In genomic region chr5:148959068-148959990, GRCm38 (mm10) we compare ENCODE assay signal across 8 mouse cellular contexts. TPM values are rescaled to one million over a fixed set of nuclear protein-coding genes. Genes with fewer than 3 reads are reported as not detected.
DNase-seq lines count a peak whose midpoint lies in the region; ATAC-seq and TF ChIP-seq lines count a peak whose summit lies in the region.

No protein-coding gene starts in this region.

- H3K4me3 ChIP-seq in CH12.LX (replicated peaks in 1 of 3; ENCODE audit: low read depth in 2 of 3, low read length in 2 of 3, poor library complexity in 1 of 3): peak overlapping the region in 2 of 3 experiments; percentile 21 to 26
- peak overlapping the region; percentile 0; the same call in 1 of the 2 replicates for H3K4me3 ChIP-seq in bone marrow macrophage, adult 2 months (ENCODE audit: insufficient read depth, low read length)
- H3K4me3 ChIP-seq in forebrain, embryonic 10.5 days: peak overlapping the region; percentile 59
- peak overlapping the region; percentile 49 for H3K4me3 ChIP-seq in liver, postnatal 0 days (ENCODE audit: low read depth, low read length)
- H3K4me3 ChIP-seq in neural tube, embryonic 13.5 days: peak overlapping the region; percentile 39

- TF ChIP-seq EP300 in CH12.LX (IDR thresholded peaks at IDR 0.05; ENCODE audit: low read length): peak; percentile 72; the same call in 1 of the 2 replicates
- TF ChIP-seq EP300 in liver, postnatal 0 days (IDR thresholded peaks at IDR 0.05; ENCODE audit: low read depth): peak; percentile 16; the same call in 1 of the 2 replicates

- no peaks in the 10 kb centered on the region for H3K9me3 ChIP-seq in CH12.LX (replicated peaks; ENCODE audit: low read length)
- no peaks in the 10 kb centered on the region for H3K9me3 ChIP-seq in forebrain, embryonic 10.5 days
- no peaks in the 10 kb centered on the region for H3K9me3 ChIP-seq in liver, postnatal 0 days (ENCODE audit: low read length)
- H3K9me3 ChIP-seq in neural tube, embryonic 13.5 days: no peaks in the 10 kb centered on the region

- no peak overlapping the region for H3K27ac ChIP-seq in CH12.LX (ENCODE audit: insufficient read depth, low read depth)
- no peak overlapping the region for H3K27ac ChIP-seq in bone marrow macrophage, adult 2 months (ENCODE audit: insufficient read depth, low read depth, low read length)
- H3K27ac ChIP-seq in forebrain, embryonic 10.5 days: peak overlapping the region; percentile 78
- peak overlapping the region; percentile 96 for H3K27ac ChIP-seq in liver, postnatal 0 days (ENCODE audit: low read depth)
- H3K27ac ChIP-seq in neural tube, embryonic 13.5 days (replicated peaks): no peak overlapping the region

- H3K79me2 ChIP-seq in CH12.LX (replicated peaks; ENCODE audit: control insufficient read depth, extremely low read depth, insufficient read depth, poor library complexity, severe bottlenecking): no peaks in the 10 kb centered on the region

- peaks cover 3% of the 10 kb centered on the region for H3K27me3 ChIP-seq in CH12.LX (replicated peaks)
- H3K27me3 ChIP-seq in forebrain, embryonic 10.5 days (ENCODE audit: poor library complexity, severe bottlenecking): peaks cover 14% of the 10 kb centered on the region; the same call in 1 of the 2 replicates
- no peaks in the 10 kb centered on the region for H3K27me3 ChIP-seq in liver, postnatal 0 days (ENCODE audit: insufficient read depth, low read length)
- H3K27me3 ChIP-seq in neural tube, embryonic 13.5 days: 0 out of 2 replicates have a peak, but pooled peaks cover 6% of the 10 kb centered on the region

- TF ChIP-seq CTCF in CH12.LX (conservative IDR thresholded peaks at IDR 0.05 in 1 of 2, IDR thresholded peaks at IDR 0.05 in 1 of 2; ENCODE audit: low read depth in 2 of 2, low read length in 2 of 2): no peak
- no peak for TF ChIP-seq CTCF in bone marrow macrophage, adult 2 months (IDR thresholded peaks at IDR 0.05; ENCODE audit: low read depth, low read length)
- peak; percentile 9; the same call in 1 of the 2 replicates for TF ChIP-seq CTCF in liver, postnatal 0 days (IDR thresholded peaks at IDR 0.05; ENCODE audit: low read depth)

- peak; percentile 90 for DNase-seq in CH12.LX (ENCODE audit: extremely low read depth)
- DNase-seq in forebrain, embryonic 10.5 days (ENCODE audit: extremely low spot score, low spot score): no peak
- DNase-seq in layer of hippocampus, adult 18-20 months (ENCODE audit: low spot score in 2 of 2): peak; percentile 72 to 80
- peak; percentile 74 for DNase-seq in liver, postnatal 0 days
- peak; percentile 88 to 93 for DNase-seq in thymus, adult 18-20 months

- peak overlapping the region; percentile 48 for H3K4me2 ChIP-seq in CH12.LX (ENCODE audit: insufficient read depth, low read depth, poor library complexity, severe bottlenecking)
- H3K4me2 ChIP-seq in liver, postnatal 0 days (ENCODE audit: low read depth, low read length): peak overlapping the region; percentile 86
- peak overlapping the region; percentile 81 for H3K4me2 ChIP-seq in neural tube, embryonic 13.5 days

- in situ Hi-C loops in CH12.LX (cut with MboI; ENCODE audit: low pct_ligation_motif_present, low pct_unique_long_range_greater_than_20kb, low sequenced_read_pairs): loop anchor here (10.0 kb wide), 1 partner anchor 145 kb away; no protein-coding TSS in a partner anchor

- H3K36me3 ChIP-seq in CH12.LX (replicated peaks in 1 of 2; ENCODE audit: control insufficient read depth in 1 of 2, insufficient read depth in 1 of 2, low read length in 1 of 2): no peaks in the 10 kb centered on the region
- no peaks in the 10 kb centered on the region for H3K36me3 ChIP-seq in forebrain, embryonic 10.5 days (replicated peaks)
- H3K36me3 ChIP-seq in liver, postnatal 0 days (replicated peaks; ENCODE audit: insufficient read depth, low read length): no peaks in the 10 kb centered on the region
- no peaks in the 10 kb centered on the region for H3K36me3 ChIP-seq in neural tube, embryonic 13.5 days

- peak; percentile 86 to 89 for ATAC-seq in hematopoietic stem cell, adult 5-6 weeks (replicated peaks in 1 of 2; ENCODE audit: insufficient read depth in 1 of 2, low FRiP score in 2 of 2, low TSS enrichment in 1 of 2, low read depth in 1 of 2, poor library complexity in 2 of 2, severe bottlenecking in 2 of 2)
- ATAC-seq in liver, postnatal 0 days: peak; percentile 86
- peak; percentile 67 for ATAC-seq in neural tube, embryonic 13.5 days (ENCODE audit: low read depth)

- 2% methylated on average over 39 of the region's 39 CpGs for WGBS in forebrain, embryonic 10.5 days
- 3% methylated on average over 36 of the region's 39 CpGs for WGBS in liver, postnatal 0 days (ENCODE audit: insufficient replicate concordance)
- WGBS in neural tube, embryonic 13.5 days: under 1% methylated on average over 39 of the region's 39 CpGs

- dilution Hi-C loops in CH12.LX (cut with MboI; ENCODE audit: extremely low pct_ligation_motif_present, extremely low pct_unique_long_range_greater_than_20kb, low sequenced_read_pairs): no loop called here

- no peak for TF ChIP-seq POLR2A in CH12.LX (IDR thresholded peaks at IDR 0.05; ENCODE audit: low read depth, low read length)
- no peak for TF ChIP-seq POLR2A in bone marrow macrophage, adult 2 months (IDR thresholded peaks at IDR 0.05; ENCODE audit: borderline replicate concordance, low read depth, low read length)

- H3K4me1 ChIP-seq in CH12.LX (ENCODE audit: control insufficient read depth in 1 of 2, insufficient read depth in 2 of 2): peaks cover 0 to 24% of the 10 kb centered on the region in 2 experiments; a peak in 2 of 4 replicates
- H3K4me1 ChIP-seq in bone marrow macrophage, adult 2 months (ENCODE audit: control insufficient read depth, insufficient read depth, low read length): peaks cover 4% of the 10 kb centered on the region; the same call in 1 of the 2 replicates
- peaks cover 28% of the 10 kb centered on the region for H3K4me1 ChIP-seq in forebrain, embryonic 10.5 days
- peaks cover 33% of the 10 kb centered on the region for H3K4me1 ChIP-seq in liver, postnatal 0 days (ENCODE audit: insufficient read depth)
- H3K4me1 ChIP-seq in neural tube, embryonic 13.5 days (replicated peaks): peaks cover 17% of the 10 kb centered on the region

- H3K9ac ChIP-seq in CH12.LX (ENCODE audit: insufficient read depth, low read depth): no peak overlapping the region
- H3K9ac ChIP-seq in liver, postnatal 0 days (replicated peaks): peak overlapping the region; percentile 63
- peak overlapping the region; percentile 66 for H3K9ac ChIP-seq in neural tube, embryonic 13.5 days

- no peak; the same call in 1 of the 2 replicates for TF ChIP-seq RAD21 in CH12.LX (IDR thresholded peaks at IDR 0.05; ENCODE audit: low read depth, low read length)

TF ChIP-seq in CH12.LX, 34 proteins besides CTCF, POLR2A, EP300 and RAD21 (continues in another document):
- TF ChIP-seq ZNF384 (IDR thresholded peaks at IDR 0.05; ENCODE audit: low read depth, low read length) (no peak), IRF4 (IDR thresholded peaks at IDR 0.05; ENCODE audit: low read depth, low read length) (no peak), RCOR1 (conservative IDR thresholded peaks at IDR 0.05; ENCODE audit: low read depth, low read length) (no peak; the same call in 1 of the 2 replicates), E2F4 (IDR thresholded peaks at IDR 0.05; ENCODE audit: insufficient replicate concordance, low read depth, low read length) (no peak), KAT2A (IDR thresholded peaks at IDR 0.05; ENCODE audit: insufficient replicate concordance, low read length) (no peak), MYC (IDR thresholded peaks at IDR 0.05; ENCODE audit: low read depth, low read length) (no peak), ZMIZ1 (IDR thresholded peaks at IDR 0.05; ENCODE audit: low read depth, low read length) (0 out of 2 replicates have a peak, but pooled peaks have one; percentile 25), ZKSCAN1 (IDR thresholded peaks at IDR 0.05; ENCODE audit: borderline replicate concordance, low read depth, low read length) (no peak), POLR2AphosphoS2 (IDR thresholded peaks at IDR 0.05; ENCODE audit: low read depth, low read length) (no peak), USF2 (conservative IDR thresholded peaks at IDR 0.05; ENCODE audit: low read depth, low read length) (peak; percentile 14; the same call in 1 of the 2 replicates), MAX (IDR thresholded peaks at IDR 0.05; ENCODE audit: low read length) (peak; percentile 65; the same call in 1 of the 2 replicates), JUN (IDR thresholded peaks at IDR 0.05; ENCODE audit: insufficient read depth, low read depth, low read length) (no peak), JUND (conservative IDR thresholded peaks at IDR 0.05; ENCODE audit: low read depth, low read length) (0 out of 2 replicates have a peak, but pooled peaks have one; percentile 11), SMC3 (IDR thresholded peaks at IDR 0.05; ENCODE audit: low read depth, low read length) (no peak), PAX5 (IDR thresholded peaks at IDR 0.05; ENCODE audit: low read length) (no peak), TBP (conservative IDR thresholded peaks at IDR 0.05; ENCODE audit: low read depth, low read length) (no peak), CHD1 (IDR thresholded peaks at IDR 0.05; ENCODE audit: low read depth, low read length) (no peak)

RNA-seq across cellular contexts. Expression of gene Katnal1, which starts 30.2 kb away (rescaled TPM):
- total RNA-seq in CH12.LX (2012; rRNA removed) (4.6 and 7.0 TPM in 2 replicates), CH12.LX (2014; rRNA removed) (3.2 and 3.6 TPM in 2 replicates)
- polyA plus RNA-seq in CH12.LX (2012; ENCODE audit: insufficient read length, low read depth): 2.2 and 2.8 TPM in 2 replicates
- 7.1 and 7.7 TPM in 2 replicates for polyA plus RNA-seq in bone marrow macrophage, adult 2 months (2012; ENCODE audit: insufficient read depth, insufficient read length, missing spikeins)
- polyA plus RNA-seq in forebrain, embryonic 10.5 days (2016; fragmentation: Nextera tagmentation; extraction: Ambion mirVana): 19.8 and 22.9 TPM in 2 replicates
- 13.1 and 13.6 TPM in 2 replicates for total RNA-seq in hematopoietic stem cell, adult 5-6 weeks (2017)
- 10 to 100 TPM; 62.6 to 65.4 TPM for total RNA-seq in layer of hippocampus, adult 18-20 months (2021)
- 4.3 and 4.8 TPM in 2 replicates for polyA plus RNA-seq in liver, postnatal 0 days (2015; fragmentation: Nextera tagmentation; extraction: Ambion mirVana)
- polyA plus RNA-seq in neural tube, embryonic 13.5 days (2015; fragmentation: Nextera tagmentation; extraction: Ambion mirVana): 32.0 and 39.8 TPM in 2 replicates

RNA-seq across cellular contexts. Expression of gene Gm42791, which starts 35.6 kb away (rescaled TPM):
- total RNA-seq in CH12.LX (2012; rRNA removed) (not detected in 2 replicates), CH12.LX (2014; rRNA removed) (0.42 TPM in 1 of 2 replicates, not detected in the other)
- polyA plus RNA-seq in CH12.LX (2012; ENCODE audit: insufficient read length, low read depth): 1.3 and 2.1 TPM in 2 replicates
- 0.78 TPM in 1 of 2 replicates, not detected in the other for polyA plus RNA-seq in bone marrow macrophage, adult 2 months (2012; ENCODE audit: insufficient read depth, insufficient read length, missing spikeins)
- polyA plus RNA-seq in forebrain, embryonic 10.5 days (2016; fragmentation: Nextera tagmentation; extraction: Ambion mirVana): 1.2 and 2.5 TPM in 2 replicates
- total RNA-seq in hematopoietic stem cell, adult 5-6 weeks (2017): 0.30 TPM in 1 of 2 replicates, not detected in the other
- 10 to 100 TPM; 32.0 to 32.9 TPM for total RNA-seq in layer of hippocampus, adult 18-20 months (2021)
- polyA plus RNA-seq in liver, postnatal 0 days (2015; fragmentation: Nextera tagmentation; extraction: Ambion mirVana): 0.42 TPM in 1 of 2 replicates, not detected in the other
- polyA plus RNA-seq in neural tube, embryonic 13.5 days (2015; fragmentation: Nextera tagmentation; extraction: Ambion mirVana): 0.74 and 4.3 TPM in 2 replicates

Comparison
In these comparisons a context has a peak if more than half of its experiments do, and no peak if none do; other contexts are left out.
1. H3K27ac ChIP-seq: peak in forebrain, embryonic 10.5 days (single experiment) and liver, postnatal 0 days (single experiment); none in CH12.LX (single experiment), bone marrow macrophage, adult 2 months (single experiment) and neural tube, embryonic 13.5 days (single experiment).
2. H3K4me3 ChIP-seq: peak in every context shown above with its lines; median percentile 59 in forebrain, embryonic 10.5 days; 49 in liver, postnatal 0 days; 39 in neural tube, embryonic 13.5 days; 24 in CH12.LX; 0 in bone marrow macrophage, adult 2 months.
3. Peak in every context shown above with its lines, with median percentiles within 50 percentile points of each other: H3K4me2 ChIP-seq and ATAC-seq.